Mouse (Mus musculus) urinary bladder, postnatal 4 days (tissue): ENCODE results near the gene Dock10.

Source experiments
- DNase-seq, 2 experiments: peaks; one replicate each; pipeline ENCODE4 v3.0.0; 2021 to 2022; ENCODE audit warnings: low spot score in 2 of 2

The Dock10 gene

GRCm38 (mm10) chr1:80728183-80728582, 30.1 kb downstream of the Dock10 start:
- no peak for DNase-seq

GRCm38 (mm10) chr1:80727403-80727802, 30.9 kb downstream of the Dock10 start:
- no peak for DNase-seq

GRCm38 (mm10) chr1:80722647-80723046, 35.7 kb downstream of the Dock10 start:
- no peak for DNase-seq

GRCm38 (mm10) chr1:80722001-80722400, 36.3 kb downstream of the Dock10 start:
- no peak for DNase-seq

- no peak for DNase-seq
Observed at GRCm38 (mm10) chr1:80721181-80721580, 37.1 kb downstream of the Dock10 start.

GRCm38 (mm10) chr1:80720146-80720545, 38.2 kb downstream of the Dock10 start:
- DNase-seq = no peak

GRCm38 (mm10) chr1:80719436-80719835, 38.9 kb downstream of the Dock10 start:
- no peak for DNase-seq

- no peak for DNase-seq
Observed at GRCm38 (mm10) chr1:80718666-80719065, 39.7 kb downstream of the Dock10 start.

- DNase-seq = no peak
Observed at GRCm38 (mm10) chr1:80715917-80716316, 42.4 kb downstream of the Dock10 start.

- DNase-seq = no peak
Observed at GRCm38 (mm10) chr1:80713920-80714319, 44.4 kb downstream of the Dock10 start.

- DNase-seq = no peak
Observed at GRCm38 (mm10) chr1:80710607-80711261, 47.6 kb downstream of the Dock10 start.

- DNase-seq = no peak
Observed at GRCm38 (mm10) chr1:80710097-80710541, 48.2 kb downstream of the Dock10 start.

- DNase-seq = peak in 1 of 2 experiments; percentile 24
Observed at GRCm38 (mm10) chr1:80709299-80709698, 49.0 kb downstream of the Dock10 start.

GRCm38 (mm10) chr1:80703279-80703678, 55.0 kb downstream of the Dock10 start:
- DNase-seq = no peak

- DNase-seq = no peak
Observed at GRCm38 (mm10) chr1:80676004-80676673, 82.2 kb downstream of the Dock10 start.

GRCm38 (mm10) chr1:80671730-80672129, 86.6 kb downstream of the Dock10 start:
- no peak for DNase-seq

- no peak for DNase-seq
Observed at GRCm38 (mm10) chr1:80671056-80671455, 87.3 kb downstream of the Dock10 start.

- DNase-seq = no peak
Observed at GRCm38 (mm10) chr1:80670387-80670786, 87.9 kb downstream of the Dock10 start.

GRCm38 (mm10) chr1:80665761-80666160, 92.6 kb downstream of the Dock10 start:
- no peak for DNase-seq

GRCm38 (mm10) chr1:80665161-80665560, 93.2 kb downstream of the Dock10 start:
- DNase-seq = no peak

GRCm38 (mm10) chr1:80661506-80662402, 96.6 kb downstream of the Dock10 start:
- no peak for DNase-seq
